Mouse (Mus musculus) urinary bladder, adult 2 months (tissue): ENCODE measurements around the gene Ssc5d. TPM values are rescaled to one million over a fixed set of nuclear protein-coding genes. Genes with fewer than 3 reads are reported as not detected.

Experiments used
- DNase-seq: peaks from one replicate; pipeline ENCODE4 v3.0.0; 2022; ENCODE audit warnings: low spot score
- polyA plus RNA-seq: library from polyadenylated mRNA; depleted of rRNA; stranded (reverse); fragments of >200 nt; gene quantifications from 2 replicates; pipeline ENCODE4 v1.2.3, GENCODE M21; 2012; rRNA removed

The Ssc5d gene
- polyA plus RNA-seq, 1 experiment, result 10.5 TPM

- no peak for DNase-seq
These were observed 22.8 kb downstream of the Ssc5d start for GRCm38 (mm10) chr7:4948386-4948785.

GRCm38 (mm10) chr7:4950561-4951342 is 25.2 kb downstream of the Ssc5d start:
- DNase-seq, result no peak

- DNase-seq, result no peak
These were observed 28.3 kb downstream of the Ssc5d start for GRCm38 (mm10) chr7:4953815-4954445.

GRCm38 (mm10) chr7:4957361-4957760 is 31.8 kb downstream of the Ssc5d start:
- DNase-seq, result no peak

- no peak for DNase-seq
These were observed 37.9 kb downstream of the Ssc5d start for GRCm38 (mm10) chr7:4963527-4963926.

- no peak for DNase-seq
These were observed 38.7 kb downstream of the Ssc5d start, which contains the start of gene Sbk2 for GRCm38 (mm10) chr7:4964272-4964671. Sbk2 (minus strand) TSS chr7:4964406.

- no peak for DNase-seq
These were observed 39.4 kb downstream of the Ssc5d start for GRCm38 (mm10) chr7:4964988-4965387.

- DNase-seq, result no peak
These were observed 45.5 kb downstream of the Ssc5d start, which contains the start of gene Sbk3 for GRCm38 (mm10) chr7:4971068-4971467. Sbk3 (minus strand) TSS chr7:4971168.

- no peak for DNase-seq
These were observed 46.1 kb downstream of the Ssc5d start for GRCm38 (mm10) chr7:4971710-4972109.

GRCm38 (mm10) chr7:4972321-4973047 is 46.9 kb downstream of the Ssc5d start:
- no peak for DNase-seq

GRCm38 (mm10) chr7:4975455-4975854 is 49.9 kb downstream of the Ssc5d start:
- DNase-seq, result no peak

- no peak for DNase-seq
These were observed 51.2 kb downstream of the Ssc5d start for GRCm38 (mm10) chr7:4976832-4977231.

GRCm38 (mm10) chr7:4988250-4988649 is 62.7 kb downstream of the Ssc5d start:
- no peak for DNase-seq

- DNase-seq, result no peak
These were observed 67.9 kb downstream of the Ssc5d start for GRCm38 (mm10) chr7:4993347-4993998.

GRCm38 (mm10) chr7:4993999-4994788 is 68.6 kb downstream of the Ssc5d start:
- no peak for DNase-seq

Other genes starting within 250 kb of the Ssc5d start
- gene Hspbp1, start 240.7 kb upstream of the Ssc5d start, polyA plus RNA-seq, result 33.0 and 33.5 TPM in 2 replicates
- 10.1 and 12.8 TPM in 2 replicates for gene Brsk1, start 235.2 kb upstream of the Ssc5d start, polyA plus RNA-seq
- 0.99 and 1.1 TPM in 2 replicates for gene Tmem150b, start 200.5 kb upstream of the Ssc5d start, polyA plus RNA-seq
- gene Kmt5c, start 185.7 kb upstream of the Ssc5d start, polyA plus RNA-seq, result 69.0 and 73.6 TPM in 2 replicates
- 40.5 and 61.3 TPM in 2 replicates for gene Cox6b2, start 172.7 kb upstream of the Ssc5d start, polyA plus RNA-seq
- gene Fam71e2, start 154.5 kb upstream of the Ssc5d start, polyA plus RNA-seq, result 0.06 and 0.08 TPM in 2 replicates
- 0.61 and 0.62 TPM in 2 replicates for gene Il11, start 142.9 kb upstream of the Ssc5d start, polyA plus RNA-seq
- gene Tmem190, start 142.8 kb upstream of the Ssc5d start, polyA plus RNA-seq, result not detected in 2 replicates
- gene Tmem238, start 136.1 kb upstream of the Ssc5d start, polyA plus RNA-seq, result 13.6 and 14.6 TPM in 2 replicates
- gene Rpl28, start 132.9 kb upstream of the Ssc5d start, polyA plus RNA-seq, result 448 and 645 TPM in 2 replicates
- 115 and 129 TPM in 2 replicates for gene Ube2s, start 113.2 kb upstream of the Ssc5d start, polyA plus RNA-seq
- 1.1 and 1.3 TPM in 2 replicates for gene Shisa7, start 81.1 kb upstream of the Ssc5d start, polyA plus RNA-seq
- gene Isoc2b, start 55.5 kb upstream of the Ssc5d start, polyA plus RNA-seq, result 16.3 and 19.4 TPM in 2 replicates
- 17.1 and 21.3 TPM in 2 replicates for gene Isoc2a, start 48.6 kb upstream of the Ssc5d start, polyA plus RNA-seq
- gene Gm36210, start 19.3 kb upstream of the Ssc5d start, polyA plus RNA-seq, result 0.15 and 0.22 TPM in 2 replicates
- gene Zfp628, start 10.6 kb upstream of the Ssc5d start, polyA plus RNA-seq, result 7.7 and 10.1 TPM in 2 replicates
- 10.6 and 14.1 TPM in 2 replicates for gene Nat14, start 3.8 kb upstream of the Ssc5d start, polyA plus RNA-seq
- gene Sbk2, start 38.6 kb downstream of the Ssc5d start, polyA plus RNA-seq, result 0.29 and 0.46 TPM in 2 replicates
- gene Sbk3, start 45.4 kb downstream of the Ssc5d start, polyA plus RNA-seq, result 0.25 and 0.44 TPM in 2 replicates
- 35.6 and 38.2 TPM in 2 replicates for gene Zfp579, start 70.4 kb downstream of the Ssc5d start, polyA plus RNA-seq
- 25.1 and 25.4 TPM in 2 replicates for gene Zfp524, start 88.6 kb downstream of the Ssc5d start, polyA plus RNA-seq
- 19.5 and 22.8 TPM in 2 replicates for gene Fiz1, start 88.9 kb downstream of the Ssc5d start, polyA plus RNA-seq
- gene Gm44973, start 89.7 kb downstream of the Ssc5d start, polyA plus RNA-seq, result 0.25 TPM in 1 of 2 replicates, not detected in the other
- gene Zfp865, start 94.6 kb downstream of the Ssc5d start, polyA plus RNA-seq, result 18.8 and 27.1 TPM in 2 replicates
- 13.1 and 13.7 TPM in 2 replicates for gene Ccdc106, start 94.8 kb downstream of the Ssc5d start, polyA plus RNA-seq
- gene 4632433K11Rik, start 108.3 kb downstream of the Ssc5d start, polyA plus RNA-seq, result not detected in 2 replicates
- gene Zfp784, start 112.7 kb downstream of the Ssc5d start, polyA plus RNA-seq, result 9.5 and 9.6 TPM in 2 replicates
- gene Zfp580, start 125.8 kb downstream of the Ssc5d start, polyA plus RNA-seq, result 12.1 and 19.8 TPM in 2 replicates
- gene U2af2, start 136.4 kb downstream of the Ssc5d start, polyA plus RNA-seq, result 160 and 166 TPM in 2 replicates
- gene Epn1, start 154.4 kb downstream of the Ssc5d start, polyA plus RNA-seq, result 82.8 and 93.1 TPM in 2 replicates
- not detected in 2 replicates for gene Rfpl4, start 191.2 kb downstream of the Ssc5d start, polyA plus RNA-seq
- gene Rasl2-9, start 200.2 kb downstream of the Ssc5d start, polyA plus RNA-seq, result 0.43 and 0.59 TPM in 2 replicates
- not detected in 2 replicates for gene Vmn1r55, start 223.9 kb downstream of the Ssc5d start, polyA plus RNA-seq